Mouse (Mus musculus) lung, postnatal 36 days (tissue): ENCODE measurements at regions not wholly inside any gene's neighbourhood (a gene's known extent, or its start where the extent isn't known, plus 50 kb on each side); places are given as distances from the start of the nearest gene placed in this dataset.

Experiments used
- DNase-seq: peaks from one replicate; pipeline ENCODE4 v3.0.0; 2022; ENCODE audit warnings: mixed read lengths

- no peak for DNase-seq
These were observed 79.8 kb upstream of the Slc7a14 start for GRCm38 (mm10) chr3:31389955-31390354.

- DNase-seq: no peak
These were observed 65.5 kb upstream of the Slc7a14 start for GRCm38 (mm10) chr3:31375678-31376077.

GRCm38 (mm10) chr3:31374061-31374460 lies 63.9 kb upstream of the Slc7a14 start:
- no peak for DNase-seq

- DNase-seq: no peak
These were observed 58.1 kb upstream of the Slc7a14 start for GRCm38 (mm10) chr3:31368259-31368658.
